Mouse (Mus musculus): ENCODE data around the gene Mif4gd.

DNA sequence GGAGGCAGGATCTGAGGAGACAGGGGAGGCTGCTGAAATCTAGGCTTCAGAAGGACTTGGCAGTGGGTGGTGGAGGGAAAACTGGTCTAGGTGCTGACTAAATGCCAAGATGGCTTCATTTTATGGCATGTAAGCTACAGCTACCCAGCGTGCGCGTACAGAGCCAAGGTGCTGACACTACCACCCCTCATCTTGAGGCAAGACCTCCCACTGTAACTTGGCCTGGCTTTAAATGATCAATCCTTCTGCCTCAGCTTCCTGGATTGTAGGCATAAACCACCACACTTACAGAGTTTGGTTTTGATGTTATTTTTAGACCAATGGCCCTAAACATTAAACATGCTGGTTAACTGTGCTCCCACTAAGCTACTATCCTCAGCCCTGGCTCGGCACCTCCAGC lies 26.8 kb upstream of the Mif4gd start:
- TF ChIP-seq CTCF (IDR thresholded peaks at IDR 0.05) (no peak), POLR2A (IDR thresholded peaks at IDR 0.05; ENCODE audit: insufficient read depth, low read depth, low read length) (no peak)
